Mouse (Mus musculus): Measurements from ENCODE around the gene Shisal2a.
"Not testable (repeated sequence)": the region's sequence is repeated elsewhere in the genome, so short reads cannot be mapped to it uniquely, and the experiment has no call there.

Shisal2a gene

DNA sequence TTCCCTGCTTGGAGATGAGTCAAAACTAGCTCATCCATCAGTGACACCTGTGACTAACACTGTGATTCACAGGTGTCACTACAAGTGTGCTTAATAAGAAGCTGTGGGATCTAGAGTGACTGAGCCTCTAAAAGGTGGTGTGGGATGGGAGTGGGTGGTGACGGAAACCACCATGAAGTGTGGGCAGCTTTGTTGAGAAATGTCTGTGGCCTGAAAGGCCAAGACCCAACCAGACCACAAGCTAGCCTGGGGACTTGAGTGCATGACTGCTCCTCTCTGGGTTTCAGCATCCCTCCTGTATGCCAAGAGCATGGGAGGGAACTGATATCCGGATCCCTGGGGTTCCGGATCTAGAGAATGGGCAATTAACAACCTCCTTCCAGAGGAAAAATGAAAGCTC, 11.7 kb downstream of the Shisal2a start:
- no peak for DNase-seq

GRCm38 (mm10) chr4:108370409-108370808, 12.7 kb downstream of the Shisal2a start:
- no peak for DNase-seq

GRCm38 (mm10) chr4:108369254-108369653, 13.9 kb downstream of the Shisal2a start:
- DNase-seq, result no peak

- no peak for DNase-seq
Observed at GRCm38 (mm10) chr4:108364111-108364476, 19.1 kb downstream of the Shisal2a start.

DNA sequence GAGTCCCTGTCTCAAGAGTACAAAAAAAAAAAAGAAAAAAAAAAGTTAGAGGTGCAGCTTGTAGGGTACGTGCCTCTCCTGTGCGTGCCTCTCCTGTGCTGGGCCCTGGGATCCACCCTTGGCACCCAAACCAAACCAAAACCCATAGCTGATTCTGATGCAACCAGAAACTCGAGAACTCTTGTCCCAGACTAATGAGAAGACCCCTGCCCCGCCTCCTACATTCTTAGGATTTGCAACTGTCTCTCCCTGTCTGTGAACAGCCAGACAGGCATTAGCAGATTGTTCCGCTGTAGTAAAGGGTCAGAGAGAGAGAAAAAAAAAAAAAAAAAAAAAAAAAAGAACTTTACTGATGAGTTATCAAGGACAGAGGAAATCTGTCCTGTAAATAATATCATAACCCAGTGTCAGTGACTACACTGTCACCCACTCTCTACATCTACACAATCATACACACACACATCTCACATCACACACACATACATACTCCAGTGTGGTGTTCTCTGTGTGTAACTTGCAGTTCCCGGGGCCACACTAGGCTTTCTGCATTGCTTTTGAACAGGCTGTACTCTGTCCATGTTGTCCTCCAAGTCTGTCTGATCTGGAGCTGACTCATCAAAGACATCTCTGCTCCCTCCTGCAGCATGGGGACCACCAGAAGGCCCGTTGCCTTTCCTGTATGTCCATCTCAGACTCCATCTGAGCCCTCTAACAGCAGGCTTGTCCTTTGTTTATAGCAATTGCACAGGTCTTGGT, 19.6 kb downstream of the Shisal2a start:
- no peak for DNase-seq

DNA sequence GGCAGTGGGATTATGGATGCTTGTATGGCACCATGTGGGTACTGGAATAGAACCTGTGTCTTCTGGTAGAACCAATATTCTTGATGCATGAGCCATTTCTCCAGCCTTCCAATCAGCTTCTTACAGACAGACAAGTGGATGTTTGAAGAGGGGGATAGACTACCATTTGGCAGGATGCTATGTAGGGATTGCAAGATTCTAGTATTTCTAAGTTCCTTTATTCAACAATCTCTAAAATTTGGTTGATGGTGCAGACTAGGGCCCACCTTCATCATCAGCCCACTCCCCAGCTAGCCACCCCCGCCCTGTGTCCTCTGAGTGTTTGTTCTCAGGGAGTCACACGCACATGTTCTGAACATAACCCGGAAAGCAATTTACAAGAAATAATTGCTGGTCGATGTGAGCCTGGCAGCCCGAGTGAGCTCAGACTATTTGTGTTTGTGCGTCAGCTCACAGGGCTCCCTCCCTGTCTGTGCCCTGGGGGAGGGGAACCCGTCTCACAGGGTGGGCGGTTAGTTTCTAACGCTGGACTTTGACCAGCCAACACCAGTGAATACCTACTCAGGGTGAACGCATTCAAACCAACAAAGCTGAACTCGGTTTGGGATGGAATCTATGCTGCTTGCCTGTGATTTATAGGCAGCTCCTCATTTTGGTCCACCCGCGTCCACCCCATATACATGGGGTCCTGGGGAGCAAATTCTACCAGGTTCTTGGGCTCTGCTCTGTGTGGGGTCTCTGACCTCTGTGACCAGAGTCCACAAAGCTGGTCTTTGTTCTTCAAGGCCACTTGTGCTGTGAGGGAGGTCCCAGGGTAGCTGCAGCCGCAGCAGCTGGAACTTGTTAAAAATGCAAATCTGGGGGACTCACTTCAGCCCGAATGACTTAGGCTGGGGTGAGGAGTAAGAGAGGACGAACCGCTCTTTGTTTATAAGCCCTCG, 20.6 kb downstream of the Shisal2a start:
- DNase-seq, result no peak

DNA sequence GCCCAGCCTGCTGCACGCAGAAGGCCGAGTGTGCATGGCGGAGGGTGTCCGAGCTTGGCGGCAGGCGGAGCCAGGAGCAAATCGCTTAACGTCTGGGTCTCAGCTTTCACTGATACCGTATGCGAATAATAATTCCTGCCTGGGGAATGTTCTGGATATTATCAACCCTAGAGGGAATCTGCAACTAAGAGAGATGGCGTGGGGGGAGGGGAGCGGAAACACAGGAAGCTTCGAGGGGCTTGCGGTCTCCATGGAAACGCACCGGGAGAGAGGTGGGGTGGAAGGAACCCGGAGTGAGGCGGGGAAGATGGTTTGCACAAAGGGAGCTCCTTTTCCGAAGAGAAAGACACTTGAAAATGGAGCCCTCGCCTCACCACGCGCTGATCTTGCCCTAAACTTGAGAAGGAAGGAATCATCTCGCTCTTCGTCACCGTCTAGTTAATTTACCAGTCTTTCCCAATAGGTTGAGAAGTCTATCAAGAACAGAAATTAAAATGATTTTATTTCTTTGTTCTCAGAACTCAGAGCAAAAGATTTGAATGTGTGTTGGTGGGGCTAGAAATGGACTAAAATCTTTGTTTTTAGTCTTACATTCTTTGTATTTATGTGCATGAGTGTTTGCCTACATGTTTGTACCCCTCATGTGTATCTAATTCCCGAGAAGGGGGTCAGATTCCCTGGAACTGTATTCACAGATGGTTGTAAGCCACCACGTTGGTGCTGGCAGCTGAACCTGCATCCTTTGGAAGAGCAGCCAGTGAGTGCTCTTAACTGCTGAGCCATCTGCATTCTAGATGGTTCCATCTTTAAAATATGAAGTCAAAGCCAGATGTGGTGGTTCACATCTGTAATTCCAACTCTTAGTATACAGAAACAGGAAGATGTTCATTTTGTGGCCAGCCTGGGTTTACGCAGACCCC, 22.8 kb downstream of the Shisal2a start:
- peak; percentile 52 for DNase-seq

DNA sequence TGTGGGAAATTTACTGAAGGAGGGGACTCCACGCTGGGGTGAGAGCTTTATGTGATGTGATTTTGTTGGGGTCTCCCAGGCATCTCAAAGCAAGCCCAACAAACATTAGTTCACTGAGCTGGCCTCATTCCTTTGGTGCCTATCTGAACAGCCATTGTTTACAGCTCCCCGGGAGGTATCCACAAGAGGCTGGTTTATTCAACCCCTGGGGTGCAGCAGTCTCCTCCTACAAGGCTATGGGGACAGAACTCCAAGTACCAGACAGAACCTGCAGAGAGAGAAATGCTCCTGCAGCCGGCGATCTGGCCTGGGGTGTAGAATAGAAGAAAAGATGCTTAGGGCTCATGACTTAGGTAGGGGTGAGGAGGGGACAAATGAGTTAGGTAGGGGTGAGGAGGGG, 24.7 kb downstream of the Shisal2a start:
- no peak for DNase-seq

- DNase-seq, result no peak
Observed at GRCm38 (mm10) chr4:108357458-108357857, 25.7 kb downstream of the Shisal2a start.

DNA sequence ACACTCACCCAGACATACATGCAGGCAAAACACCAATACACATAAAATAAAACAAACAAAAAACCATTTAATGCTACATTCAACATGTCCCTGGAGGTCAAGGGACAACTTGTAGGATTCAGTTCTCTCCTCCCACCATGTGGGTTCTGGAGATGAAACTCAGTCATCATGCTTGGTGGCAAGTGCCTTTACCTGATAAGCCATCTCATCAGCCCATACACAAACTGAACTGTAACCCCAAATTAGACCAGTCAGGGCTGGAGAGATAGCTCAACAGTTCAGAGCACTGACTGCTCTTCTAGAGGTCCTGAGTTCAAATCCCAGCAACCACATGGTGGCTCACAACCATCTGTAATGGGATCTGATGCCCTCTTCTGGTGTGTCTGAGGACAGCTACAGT, 29.6 kb downstream of the Shisal2a start:
- DNase-seq, result not testable (repeated sequence)

GRCm38 (mm10) chr4:108350819-108351218, 32.3 kb downstream of the Shisal2a start:
- no peak for DNase-seq

DNA sequence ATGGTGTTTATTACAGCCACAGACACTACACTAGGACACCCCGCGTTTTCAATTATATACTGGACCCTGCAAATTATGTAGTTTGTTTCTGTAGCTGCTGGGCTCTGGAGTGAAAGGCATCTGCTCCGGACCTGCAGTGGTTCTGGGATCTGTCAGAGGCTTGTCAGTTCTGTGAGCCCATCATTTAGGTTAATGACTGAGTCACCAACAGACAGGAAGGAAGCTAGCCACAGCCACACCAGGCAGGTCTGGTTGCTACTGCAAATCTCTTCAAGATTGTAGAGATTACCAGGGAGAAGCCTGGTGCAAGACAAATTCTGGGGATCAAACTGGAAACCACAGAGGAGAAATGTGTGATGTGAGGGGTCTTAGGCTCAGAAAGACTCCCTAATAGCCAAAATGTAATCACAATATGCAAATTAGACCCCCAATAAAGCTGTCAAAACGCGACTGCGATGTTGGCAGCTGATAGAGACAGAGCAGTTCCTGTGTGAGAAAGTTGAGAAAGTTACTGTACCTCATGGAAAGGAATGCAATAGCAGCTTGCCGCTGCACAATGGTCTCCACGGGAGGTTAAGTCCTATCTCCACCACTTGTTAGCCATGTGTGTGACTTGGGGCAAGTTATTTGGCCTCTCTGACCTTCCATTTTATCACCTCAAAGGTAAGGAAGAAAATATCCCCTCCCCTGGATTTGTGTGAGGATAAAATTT, 33.2 kb downstream of the Shisal2a start:
- DNase-seq, result no peak

GRCm38 (mm10) chr4:108349064-108349463, 34.1 kb downstream of the Shisal2a start:
- no peak for DNase-seq

- DNase-seq, result no peak
Observed at GRCm38 (mm10) chr4:108348256-108348875, 34.8 kb downstream of the Shisal2a start.

- no peak for DNase-seq
Observed at GRCm38 (mm10) chr4:108347111-108347510, 36.0 kb downstream of the Shisal2a start.

DNA sequence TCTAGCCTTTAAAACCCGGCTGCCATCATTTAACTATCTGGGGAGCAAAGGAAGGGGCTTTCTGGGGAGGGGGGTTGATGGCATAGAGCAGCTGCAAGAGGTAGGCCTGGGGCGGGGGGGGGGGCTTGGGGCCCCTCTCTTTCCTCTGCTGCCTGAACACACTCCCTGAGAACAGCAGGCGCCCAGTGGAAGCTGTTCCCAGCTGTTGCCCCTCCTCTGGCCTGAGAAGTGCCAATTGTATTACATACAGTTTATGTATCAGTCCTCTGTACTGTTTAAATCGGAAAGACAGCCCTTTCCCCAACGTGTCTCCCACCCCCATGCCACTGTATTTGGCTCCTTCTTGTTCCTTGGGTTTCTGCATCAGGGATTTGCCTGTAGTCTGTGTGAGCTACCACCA, 37.3 kb downstream of the Shisal2a start:
- DNase-seq, result no peak

DNA sequence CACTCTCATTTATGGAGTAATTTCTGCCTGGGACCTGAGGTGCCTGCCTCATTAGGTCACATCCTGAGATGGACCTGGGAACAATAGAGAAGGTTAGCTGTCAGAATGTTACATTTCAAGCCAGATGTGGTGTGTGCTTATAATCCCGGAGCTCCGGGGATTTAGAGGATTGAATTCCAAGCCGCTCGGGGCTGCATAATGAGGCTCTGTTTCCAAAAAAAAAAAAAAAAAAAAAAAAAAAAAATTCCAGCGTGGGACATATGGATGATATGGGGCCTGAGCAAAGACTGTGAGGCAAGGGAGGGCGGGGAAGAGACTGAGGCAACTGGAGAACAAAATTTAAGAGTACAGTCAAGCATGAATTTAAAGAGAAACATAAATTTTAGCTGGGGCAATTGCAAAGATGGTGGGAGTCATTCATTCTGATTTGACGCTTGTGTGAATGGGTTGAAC, 38.5 kb downstream of the Shisal2a start:
- no peak for DNase-seq

DNA sequence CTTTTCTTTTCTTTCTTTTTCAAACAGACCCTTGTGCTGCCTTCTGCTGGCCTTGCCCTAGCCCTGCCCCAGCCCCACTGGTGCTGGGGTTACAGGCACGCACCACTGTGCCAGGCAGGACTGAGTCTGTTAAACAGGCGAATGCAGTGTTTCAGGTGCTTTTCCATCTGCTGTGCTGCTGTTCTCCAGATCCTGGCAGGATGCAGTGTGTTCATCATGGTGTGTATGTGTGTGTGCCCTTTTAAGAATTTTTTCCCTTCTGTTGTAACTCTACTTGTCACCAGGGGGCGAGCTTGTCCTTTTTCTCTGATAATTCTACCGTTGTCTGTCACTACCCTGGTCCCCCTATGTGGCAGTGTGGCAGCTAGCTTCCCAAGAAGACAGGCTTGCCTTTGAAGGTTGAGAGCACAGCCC, 43.9 kb downstream of the Shisal2a start:
- DNase-seq, result peak; percentile 61

DNA sequence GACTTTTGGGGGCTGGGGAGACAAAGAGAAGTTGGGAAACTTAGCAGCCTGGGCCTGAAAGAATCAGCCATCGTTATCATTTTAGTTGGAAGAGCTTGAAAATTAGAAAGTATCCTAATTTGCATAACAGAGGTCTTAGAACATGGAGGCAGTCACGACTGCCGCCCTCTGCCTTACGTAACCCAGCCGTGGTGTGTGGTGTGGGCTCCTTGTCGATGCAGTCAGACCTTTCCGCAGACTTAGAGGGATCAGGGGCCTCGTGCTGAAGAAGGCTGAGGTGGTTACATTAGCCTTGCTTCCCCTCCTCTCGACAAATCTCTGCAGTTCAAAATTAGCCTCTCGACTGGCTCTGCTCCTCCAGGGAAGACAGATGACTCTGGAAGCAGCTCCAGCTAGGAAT, 44.3 kb downstream of the Shisal2a start:
- DNase-seq, result peak; percentile 80

GRCm38 (mm10) chr4:108338321-108338733, 44.8 kb downstream of the Shisal2a start:
- no peak for DNase-seq

DNA sequence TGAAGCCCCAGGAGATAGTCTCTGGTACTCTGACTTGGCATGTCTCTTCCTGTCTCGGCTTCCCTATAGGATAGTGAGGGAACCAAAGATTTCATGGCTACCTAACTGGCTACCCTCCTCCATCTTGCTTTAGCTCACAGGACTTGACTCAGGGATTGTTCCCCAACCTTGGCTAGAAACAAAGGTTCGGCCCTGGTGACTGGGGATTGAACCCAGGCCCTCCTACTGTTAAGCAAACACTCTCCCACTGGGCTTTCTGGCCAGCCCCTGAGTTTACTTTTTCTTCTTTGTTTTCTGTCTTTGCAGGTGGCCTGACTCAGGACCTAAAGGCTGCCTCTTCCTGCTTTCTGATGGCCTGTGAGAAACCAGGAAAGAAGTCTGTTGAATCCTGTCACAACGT, 45.3 kb downstream of the Shisal2a start:
- DNase-seq, result no peak

- DNase-seq, result no peak
Observed at GRCm38 (mm10) chr4:108336765-108337164, 46.4 kb downstream of the Shisal2a start.
